Mouse (Mus musculus): ENCODE measurements around the gene Gm10697. TPM values are rescaled to one million over a fixed set of nuclear protein-coding genes. Genes with fewer than 3 reads are reported as not detected.
"Not testable (repeated sequence)": the region's sequence is repeated elsewhere in the genome, so short reads cannot be mapped to it uniquely, and the experiment has no call there.

The Gm10697 gene
- not detected for total RNA-seq (2021)
- long read RNA-seq, experiment 1, result 0 reads
- long read RNA-seq, experiment 2, result 0 reads

GRCm38 (mm10) chr3:94072544-94072943 lies at the start of gene Gm10697:
Gm10697 (minus strand) TSS chr3:94072644.
- not testable (repeated sequence) for DNase-seq

DNA sequence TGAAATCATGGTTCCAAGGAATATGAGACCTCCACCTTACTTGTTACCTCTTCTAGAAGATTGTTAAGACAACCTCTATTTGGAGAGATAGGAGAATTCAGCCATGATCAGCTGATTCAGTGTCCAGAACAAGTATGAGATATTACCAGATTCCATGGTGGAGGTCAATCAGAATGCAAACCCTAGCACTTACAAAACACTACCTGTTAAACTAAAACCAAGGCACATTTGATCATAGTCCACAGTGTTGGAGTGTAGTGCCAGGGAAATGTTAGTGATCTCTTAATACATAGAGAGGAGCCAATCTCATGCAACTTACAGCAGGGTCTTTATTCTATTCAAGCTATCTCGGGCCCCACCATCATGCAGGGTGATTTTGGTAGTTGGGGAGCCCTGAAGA lies 42.6 kb upstream of the Gm10697 start:
- DNase-seq, result not testable (repeated sequence)

DNA sequence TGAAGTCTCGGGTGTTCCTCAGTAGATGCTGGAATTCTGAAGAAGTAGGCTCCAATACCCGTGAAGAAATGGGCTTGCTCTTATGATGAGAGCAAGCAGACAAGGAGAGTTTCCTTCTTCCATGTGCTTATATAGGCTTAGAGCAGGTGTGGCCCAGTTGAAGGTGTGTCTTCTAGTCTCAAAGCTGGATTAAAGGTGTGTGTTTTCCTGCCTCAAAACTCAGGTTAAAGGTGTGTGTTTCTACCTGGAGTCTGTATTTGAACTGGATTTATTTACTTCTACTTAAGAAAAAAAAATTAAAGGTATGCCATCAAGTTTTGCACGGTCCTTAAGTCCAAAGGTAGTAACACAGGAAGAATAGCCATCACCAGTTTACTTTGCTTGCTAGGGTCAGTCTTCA lies 17.7 kb downstream of the Gm10697 start, which contains the start of gene Gm9125:
Gm9125 (minus strand) TSS at position 101 of the 400 bp plus-strand sequence.
- DNase-seq, result not testable (repeated sequence)

DNA sequence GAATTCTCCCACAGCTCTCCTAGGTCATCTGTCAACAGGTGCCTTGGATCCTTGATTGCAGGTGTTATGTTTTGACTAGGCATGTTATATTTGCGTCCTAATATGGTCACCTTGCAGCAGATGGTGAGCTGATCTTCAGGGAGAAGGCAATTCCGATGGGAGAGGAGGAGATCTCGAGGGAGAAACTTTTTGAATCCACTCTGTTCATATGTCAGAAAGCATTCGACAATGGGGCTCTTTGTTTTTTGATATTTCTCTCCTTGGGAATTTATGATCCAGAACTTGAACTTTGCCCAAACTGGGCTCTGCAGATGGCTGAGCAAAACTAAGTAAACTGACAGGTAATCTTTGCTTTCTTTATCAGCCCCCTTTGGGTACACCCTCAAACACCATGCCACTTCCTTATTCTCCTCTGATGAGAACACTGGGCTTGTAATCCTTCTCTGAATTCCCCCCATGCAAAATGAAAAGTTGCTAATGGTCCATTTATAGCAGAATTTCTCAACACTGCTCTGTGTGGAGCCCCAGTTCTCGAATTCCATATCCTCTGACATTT lies 22.8 kb downstream of the Gm10697 start:
- DNase-seq, result not testable (repeated sequence)

GRCm38 (mm10) chr3:94038241-94038640 lies 34.2 kb downstream of the Gm10697 start:
- DNase-seq, result not testable (repeated sequence)

- not testable (repeated sequence) for DNase-seq
These were observed 38.0 kb downstream of the Gm10697 start for GRCm38 (mm10) chr3:94034400-94034799.

Other genes with a start within 250 kb of the Gm10697 start
- gene Tdpoz3, start 246.6 kb downstream of the Gm10697 start, total RNA-seq (2021), result not detected
- gene Gm9117, start 129.1 kb downstream of the Gm10697 start, total RNA-seq (2021), result not detected
- gene Tdpoz5, start 111.3 kb downstream of the Gm10697 start, total RNA-seq (2021), result not detected
- gene Gm9125, start 17.8 kb downstream of the Gm10697 start, total RNA-seq (2021), result not detected
- not detected for gene Gm10696, start 105.5 kb upstream of the Gm10697 start, total RNA-seq (2021)
- gene Gm5286, start 124.1 kb upstream of the Gm10697 start, total RNA-seq (2021), result not detected
- not detected for gene Gm4778, start 191.4 kb upstream of the Gm10697 start, total RNA-seq (2021)
- 1 to 10 TPM; 6.3 to 8.5 TPM for gene Them4, start 237.4 kb upstream of the Gm10697 start, total RNA-seq (2021)

Measured in adrenal gland, postnatal 36 days (tissue).